Comparison of ENCODE assay signal across 26 mouse cellular contexts in genomic region chr13:6288109-6288508, GRCm38 (mm10).
"Had no signal": no experiment of that assay in that cellular context is flagged by ENCODE, and none has a peak within 500 bp of the region (broad histone marks: within the 10 kb centered on the region; RNA-seq: fewer than 3 reads in every experiment).

No protein-coding gene starts in this region.

- H3K9ac ChIP-seq: heart, embryonic 13.5 days; heart, embryonic 15.5 days; hindbrain, embryonic 12.5 days; limb, embryonic 13.5 days; limb, embryonic 15.5 days; liver, embryonic 12.5 days had no signal

- DNase-seq: gastrocnemius, adult 2 months; gastrocnemius, postnatal 14 days; gastrocnemius, postnatal 36 days; heart, adult 11 months; heart, adult 2 months; heart, postnatal 14 days; heart, postnatal 36 days; kidney, adult 11 months; kidney, adult 2 months; kidney, adult 9 months; kidney, postnatal 10 days; kidney, postnatal 25 days; kidney, postnatal 4 days; layer of hippocampus, adult 9-11 months; layer of hippocampus, postnatal 36 days; left cerebral cortex, postnatal 4 days had no signal

- H3K4me3 ChIP-seq: gastrocnemius, adult 2 months; heart, adult 2 months; heart, embryonic 13.5 days; heart, embryonic 15.5 days; hindbrain, embryonic 12.5 days; limb, embryonic 13.5 days; limb, embryonic 15.5 days; liver, embryonic 12.5 days had no signal

- H3K9me3 ChIP-seq: heart, embryonic 13.5 days; heart, embryonic 15.5 days; hindbrain, embryonic 12.5 days; limb, embryonic 13.5 days; limb, embryonic 15.5 days; liver, embryonic 12.5 days had no signal

- H3K27ac ChIP-seq: gastrocnemius, adult 2 months; heart, embryonic 13.5 days; heart, embryonic 15.5 days; hindbrain, embryonic 12.5 days; hindbrain, postnatal 0 days; limb, embryonic 13.5 days; limb, embryonic 15.5 days; liver, embryonic 12.5 days had no signal

- ATAC-seq: forebrain, embryonic 16.5 days; hindbrain, postnatal 0 days; intestine, embryonic 16.5 days; liver, embryonic 12.5 days had no signal

- H3K4me1 ChIP-seq: heart, embryonic 13.5 days; heart, embryonic 15.5 days; hindbrain, embryonic 12.5 days; limb, embryonic 13.5 days; limb, embryonic 15.5 days; liver, embryonic 12.5 days had no signal

- H3K36me3 ChIP-seq: heart, embryonic 13.5 days; heart, embryonic 15.5 days; hindbrain, embryonic 12.5 days; limb, embryonic 13.5 days; limb, embryonic 15.5 days; liver, embryonic 12.5 days had no signal

- H3K4me2 ChIP-seq: heart, embryonic 11.5 days; heart, embryonic 13.5 days; heart, embryonic 15.5 days; hindbrain, embryonic 12.5 days; limb, embryonic 13.5 days; limb, embryonic 15.5 days; liver, embryonic 12.5 days had no signal

- H3K27me3 ChIP-seq: heart, embryonic 13.5 days; heart, embryonic 15.5 days; hindbrain, embryonic 12.5 days; limb, embryonic 13.5 days; limb, embryonic 15.5 days; liver, embryonic 12.5 days had no signal
